Mouse (Mus musculus): ENCODE results near the gene March6. TPM values are rescaled to one million over a fixed set of nuclear protein-coding genes. Genes with fewer than 3 reads are reported as not detected.

The March6 gene
- polyA plus RNA-seq, 2 experiments, result 27.4 to 30.6 TPM

GRCm38 (mm10) chr15:31471529-31471928, 59.3 kb downstream of the March6 start:
- peaks cover 67% of the 10 kb centered on the region for H3K36me3 ChIP-seq (ENCODE audit: control insufficient read depth, insufficient read depth, low read length)
- no peak overlapping the region for H3K27ac ChIP-seq (replicated peaks; ENCODE audit: low read depth, low read length)
- H3K9me3 ChIP-seq (ENCODE audit: control insufficient read depth, low read length), result no peaks in the 10 kb centered on the region
- H3K4me1 ChIP-seq (ENCODE audit: control insufficient read depth, insufficient read depth, low read length), result no peaks in the 10 kb centered on the region
- H3K27me3 ChIP-seq (ENCODE audit: control insufficient read depth, insufficient read depth, low read length), result no peaks in the 10 kb centered on the region
- WGBS, result 88% methylated on average over 4 of the region's 4 CpGs
- no peak overlapping the region for H3K4me2 ChIP-seq (replicated peaks; ENCODE audit: low read depth, low read length, severe bottlenecking)
- no peak overlapping the region for H3K4me3 ChIP-seq (replicated peaks; ENCODE audit: low read length)
- ATAC-seq (ENCODE audit: low FRiP score, low read depth), result no peak
- no peak for DNase-seq (ENCODE audit: low spot score)
- TF ChIP-seq POLR2A (IDR thresholded peaks at IDR 0.05; ENCODE audit: borderline replicate concordance, extremely low read depth, insufficient read depth, insufficient read length), result no peak
- H3K9ac ChIP-seq (ENCODE audit: low read depth, low read length, severe bottlenecking), result no peak overlapping the region

- WGBS, result 89% methylated on average over 4 of the region's 4 CpGs
Measured at GRCm38 (mm10) chr15:31469497-31469896, 61.4 kb downstream of the March6 start.

GRCm38 (mm10) chr15:31468806-31469205, 62.0 kb downstream of the March6 start:
- H3K4me2 ChIP-seq (replicated peaks; ENCODE audit: low read depth, low read length, severe bottlenecking), result no peak overlapping the region
- H3K4me1 ChIP-seq (ENCODE audit: control insufficient read depth, insufficient read depth, low read length), result no peaks in the 10 kb centered on the region
- H3K9me3 ChIP-seq (ENCODE audit: control insufficient read depth, low read length), result no peaks in the 10 kb centered on the region
- WGBS, result 91% methylated on average over 5 of the region's 5 CpGs
- H3K4me3 ChIP-seq (replicated peaks; ENCODE audit: low read length), result no peak overlapping the region
- ATAC-seq (ENCODE audit: low FRiP score, low read depth), result no peak
- no peak for DNase-seq (ENCODE audit: low spot score)
- H3K9ac ChIP-seq (ENCODE audit: low read depth, low read length, severe bottlenecking), result no peak overlapping the region
- no peak overlapping the region for H3K27ac ChIP-seq (replicated peaks; ENCODE audit: low read depth, low read length)
- no peak for TF ChIP-seq POLR2A (IDR thresholded peaks at IDR 0.05; ENCODE audit: borderline replicate concordance, extremely low read depth, insufficient read depth, insufficient read length)
- H3K27me3 ChIP-seq (ENCODE audit: control insufficient read depth, insufficient read depth, low read length), result no peaks in the 10 kb centered on the region
- peaks cover 78% of the 10 kb centered on the region for H3K36me3 ChIP-seq (ENCODE audit: control insufficient read depth, insufficient read depth, low read length)

More at GRCm38 (mm10) chr15:31469497-31469896, 61.4 kb downstream of the March6 start:
- no peaks in the 10 kb centered on the region for H3K27me3 ChIP-seq (ENCODE audit: control insufficient read depth, insufficient read depth, low read length)
- no peaks in the 10 kb centered on the region for H3K4me1 ChIP-seq (ENCODE audit: control insufficient read depth, insufficient read depth, low read length)
- no peak overlapping the region for H3K4me3 ChIP-seq (replicated peaks; ENCODE audit: low read length)
- H3K9me3 ChIP-seq (ENCODE audit: control insufficient read depth, low read length), result no peaks in the 10 kb centered on the region
- no peak for TF ChIP-seq POLR2A (IDR thresholded peaks at IDR 0.05; ENCODE audit: borderline replicate concordance, extremely low read depth, insufficient read depth, insufficient read length)
- no peak overlapping the region for H3K4me2 ChIP-seq (replicated peaks; ENCODE audit: low read depth, low read length, severe bottlenecking)
- no peak overlapping the region for H3K9ac ChIP-seq (ENCODE audit: low read depth, low read length, severe bottlenecking)
- no peak overlapping the region for H3K27ac ChIP-seq (replicated peaks; ENCODE audit: low read depth, low read length)
- DNase-seq (ENCODE audit: low spot score) (no peak), ATAC-seq (ENCODE audit: low FRiP score, low read depth) (no peak)
- H3K36me3 ChIP-seq (ENCODE audit: control insufficient read depth, insufficient read depth, low read length), result peaks cover 72% of the 10 kb centered on the region

GRCm38 (mm10) chr15:31466749-31467148, 64.1 kb downstream of the March6 start:
- Histone ChIP-seq H3K9ac (ENCODE audit: low read depth, low read length, severe bottlenecking) (no peak overlapping the region), H3K4me2 (replicated peaks; ENCODE audit: low read depth, low read length, severe bottlenecking) (no peak overlapping the region), H3K9me3 (ENCODE audit: control insufficient read depth, low read length) (no peaks in the 10 kb centered on the region), H3K4me3 (replicated peaks; ENCODE audit: low read length) (no peak overlapping the region), H3K36me3 (ENCODE audit: control insufficient read depth, insufficient read depth, low read length) (peaks cover 88% of the 10 kb centered on the region), H3K27ac (replicated peaks; ENCODE audit: low read depth, low read length) (no peak overlapping the region), H3K27me3 (ENCODE audit: control insufficient read depth, insufficient read depth, low read length) (no peaks in the 10 kb centered on the region), H3K4me1 (ENCODE audit: control insufficient read depth, insufficient read depth, low read length) (no peaks in the 10 kb centered on the region)
- 92% methylated on average over 1 of the region's 1 CpGs for WGBS
- ATAC-seq (ENCODE audit: low FRiP score, low read depth) (no peak), DNase-seq (ENCODE audit: low spot score) (no peak)
- no peak for TF ChIP-seq POLR2A (IDR thresholded peaks at IDR 0.05; ENCODE audit: borderline replicate concordance, extremely low read depth, insufficient read depth, insufficient read length)

GRCm38 (mm10) chr15:31466295-31466694, 64.6 kb downstream of the March6 start:
- Histone ChIP-seq H3K9me3 (ENCODE audit: control insufficient read depth, low read length) (no peaks in the 10 kb centered on the region), H3K27ac (replicated peaks; ENCODE audit: low read depth, low read length) (no peak overlapping the region), H3K36me3 (ENCODE audit: control insufficient read depth, insufficient read depth, low read length) (peaks cover 88% of the 10 kb centered on the region), H3K4me3 (replicated peaks; ENCODE audit: low read length) (no peak overlapping the region), H3K4me2 (replicated peaks; ENCODE audit: low read depth, low read length, severe bottlenecking) (no peak overlapping the region), H3K27me3 (ENCODE audit: control insufficient read depth, insufficient read depth, low read length) (no peaks in the 10 kb centered on the region), H3K4me1 (ENCODE audit: control insufficient read depth, insufficient read depth, low read length) (no peaks in the 10 kb centered on the region), H3K9ac (ENCODE audit: low read depth, low read length, severe bottlenecking) (no peak overlapping the region)
- 91% methylated on average over 5 of the region's 5 CpGs for WGBS
- TF ChIP-seq POLR2A (IDR thresholded peaks at IDR 0.05; ENCODE audit: borderline replicate concordance, extremely low read depth, insufficient read depth, insufficient read length), result no peak
- ATAC-seq (ENCODE audit: low FRiP score, low read depth) (no peak), DNase-seq (ENCODE audit: low spot score) (no peak)

GRCm38 (mm10) chr15:31465806-31466205, 65.0 kb downstream of the March6 start:
- Histone ChIP-seq H3K27ac (replicated peaks; ENCODE audit: low read depth, low read length) (no peak overlapping the region), H3K36me3 (ENCODE audit: control insufficient read depth, insufficient read depth, low read length) (peaks cover 91% of the 10 kb centered on the region), H3K9me3 (ENCODE audit: control insufficient read depth, low read length) (no peaks in the 10 kb centered on the region), H3K9ac (ENCODE audit: low read depth, low read length, severe bottlenecking) (no peak overlapping the region), H3K4me3 (replicated peaks; ENCODE audit: low read length) (no peak overlapping the region), H3K4me1 (ENCODE audit: control insufficient read depth, insufficient read depth, low read length) (no peaks in the 10 kb centered on the region), H3K4me2 (replicated peaks; ENCODE audit: low read depth, low read length, severe bottlenecking) (no peak overlapping the region), H3K27me3 (ENCODE audit: control insufficient read depth, insufficient read depth, low read length) (no peaks in the 10 kb centered on the region)
- 97% methylated on average over 2 of the region's 2 CpGs for WGBS
- no peak for ATAC-seq (ENCODE audit: low FRiP score, low read depth)
- no peak for TF ChIP-seq POLR2A (IDR thresholded peaks at IDR 0.05; ENCODE audit: borderline replicate concordance, extremely low read depth, insufficient read depth, insufficient read length)
- DNase-seq (ENCODE audit: low spot score), result no peak

Data from limb, embryonic 14.5 days (tissue).